Mouse (Mus musculus): ENCODE results near the gene Nfatc3. TPM values are rescaled to one million over a fixed set of nuclear protein-coding genes. Genes with fewer than 3 reads are reported as not detected.

The Nfatc3 gene
- polyA plus RNA-seq, 1 experiment, result 11.8 TPM

GRCm38 (mm10) chr8:106103888-106104287 is 45.2 kb downstream of the Nfatc3 start:
- Histone ChIP-seq H3K36me3 (ENCODE audit: control insufficient read depth, insufficient read depth) (peaks cover 75% of the 10 kb centered on the region), H3K79me2 (ENCODE audit: control insufficient read depth, insufficient read depth) (peaks cover 13% of the 10 kb centered on the region)

GRCm38 (mm10) chr8:106106193-106106592 is 47.6 kb downstream of the Nfatc3 start:
- Histone ChIP-seq H3K4me3 (no peak overlapping the region), H3K27me3 (ENCODE audit: control insufficient read depth, insufficient read depth, insufficient read length) (no peaks in the 10 kb centered on the region), H3ac (ENCODE audit: control insufficient read depth, insufficient read length) (no peak overlapping the region), H3K36me3 (ENCODE audit: control insufficient read depth, insufficient read depth) (peaks cover 73% of the 10 kb centered on the region), H3K79me2 (ENCODE audit: control insufficient read depth, insufficient read depth) (peaks cover 13% of the 10 kb centered on the region), H3K4me2 (ENCODE audit: low read depth) (no peak overlapping the region)
- TF ChIP-seq E2F4 (IDR thresholded peaks at IDR 0.05; ENCODE audit: insufficient read depth), result no peak
- no peak for TF ChIP-seq CEBPB (IDR thresholded peaks at IDR 0.05; ENCODE audit: insufficient read depth, poor library complexity, severe bottlenecking)
- no peak for TF ChIP-seq MAX (IDR thresholded peaks at IDR 0.05; ENCODE audit: low read depth)
- no peak for TF ChIP-seq USF1 (IDR thresholded peaks at IDR 0.05; ENCODE audit: low read depth)
- TF ChIP-seq POLR2A (IDR thresholded peaks at IDR 0.05; ENCODE audit: insufficient read length, low read depth), result no peak
- no peak for TF ChIP-seq TCF3 (IDR thresholded peaks at IDR 0.05; ENCODE audit: insufficient read length, low read depth)
- TF ChIP-seq REST (IDR thresholded peaks at IDR 0.05; ENCODE audit: insufficient read depth, insufficient read length), result no peak
- TF ChIP-seq TCF12 (IDR thresholded peaks at IDR 0.05; ENCODE audit: insufficient read depth, poor library complexity, severe bottlenecking), result no peak
- no peak for TF ChIP-seq SRF (IDR thresholded peaks at IDR 0.05; ENCODE audit: control insufficient read depth, insufficient read length, low read depth)
- no peak for TF ChIP-seq MYOD1 (IDR thresholded peaks at IDR 0.05; ENCODE audit: control insufficient read depth in 1 of 3, insufficient read length in 2 of 3, low read depth in 2 of 3)

More at GRCm38 (mm10) chr8:106103888-106104287, 45.2 kb downstream of the Nfatc3 start:
- no peaks in the 10 kb centered on the region for H3K27me3 ChIP-seq (ENCODE audit: control insufficient read depth, insufficient read depth, insufficient read length)
- H3K4me3 ChIP-seq, result no peak overlapping the region
- no peak overlapping the region for H3K4me2 ChIP-seq (ENCODE audit: low read depth)
- TF ChIP-seq MAX (IDR thresholded peaks at IDR 0.05; ENCODE audit: low read depth), result no peak
- TF ChIP-seq TCF12 (IDR thresholded peaks at IDR 0.05; ENCODE audit: insufficient read depth, poor library complexity, severe bottlenecking), result no peak
- no peak for TF ChIP-seq REST (IDR thresholded peaks at IDR 0.05; ENCODE audit: insufficient read depth, insufficient read length)
- no peak for TF ChIP-seq CEBPB (IDR thresholded peaks at IDR 0.05; ENCODE audit: insufficient read depth, poor library complexity, severe bottlenecking)
- no peak for TF ChIP-seq POLR2A (IDR thresholded peaks at IDR 0.05; ENCODE audit: insufficient read length, low read depth)
- TF ChIP-seq TCF3 (IDR thresholded peaks at IDR 0.05; ENCODE audit: insufficient read length, low read depth), result no peak
- TF ChIP-seq MYOG (IDR thresholded peaks at IDR 0.05; ENCODE audit: control insufficient read depth in 1 of 3, insufficient read depth in 1 of 3, insufficient read length in 2 of 3, low read depth in 2 of 3), result no peak
- TF ChIP-seq E2F4 (IDR thresholded peaks at IDR 0.05; ENCODE audit: insufficient read depth), result no peak
- no peak for TF ChIP-seq USF1 (IDR thresholded peaks at IDR 0.05; ENCODE audit: low read depth)
- TF ChIP-seq SRF (IDR thresholded peaks at IDR 0.05; ENCODE audit: control insufficient read depth, insufficient read length, low read depth), result no peak
- TF ChIP-seq POLR2AphosphoS2 (IDR thresholded peaks at IDR 0.05; ENCODE audit: insufficient read length, low read depth), result no peak
- no peak for TF ChIP-seq MYOD1 (IDR thresholded peaks at IDR 0.05; ENCODE audit: control insufficient read depth in 1 of 3, insufficient read length in 2 of 3, low read depth in 2 of 3)
- no peak overlapping the region for H3ac ChIP-seq (ENCODE audit: control insufficient read depth, insufficient read length)

- Histone ChIP-seq H3K4me2 (ENCODE audit: low read depth) (no peak overlapping the region), H3K36me3 (ENCODE audit: control insufficient read depth, insufficient read depth) (peaks cover 58% of the 10 kb centered on the region), H3K27me3 (ENCODE audit: control insufficient read depth, insufficient read depth, insufficient read length) (no peaks in the 10 kb centered on the region), H3K79me2 (ENCODE audit: control insufficient read depth, insufficient read depth) (peaks cover 13% of the 10 kb centered on the region), H3K4me3 (no peak overlapping the region), H3ac (ENCODE audit: control insufficient read depth, insufficient read length) (no peak overlapping the region)
- TF ChIP-seq SRF (IDR thresholded peaks at IDR 0.05; ENCODE audit: control insufficient read depth, insufficient read length, low read depth) (no peak), MAX (IDR thresholded peaks at IDR 0.05; ENCODE audit: low read depth) (no peak), POLR2AphosphoS2 (IDR thresholded peaks at IDR 0.05; ENCODE audit: insufficient read length, low read depth) (no peak), REST (IDR thresholded peaks at IDR 0.05; ENCODE audit: insufficient read depth, insufficient read length) (no peak), USF1 (IDR thresholded peaks at IDR 0.05; ENCODE audit: low read depth) (no peak), E2F4 (IDR thresholded peaks at IDR 0.05; ENCODE audit: insufficient read depth) (no peak), POLR2A (IDR thresholded peaks at IDR 0.05; ENCODE audit: insufficient read length, low read depth) (no peak), CEBPB (IDR thresholded peaks at IDR 0.05; ENCODE audit: insufficient read depth, poor library complexity, severe bottlenecking) (no peak), TCF3 (IDR thresholded peaks at IDR 0.05; ENCODE audit: insufficient read length, low read depth) (no peak), MYOG (IDR thresholded peaks at IDR 0.05; ENCODE audit: control insufficient read depth in 1 of 3, insufficient read depth in 1 of 3, insufficient read length in 2 of 3, low read depth in 2 of 3) (no peak), TCF12 (IDR thresholded peaks at IDR 0.05; ENCODE audit: insufficient read depth, poor library complexity, severe bottlenecking) (no peak), MYOD1 (IDR thresholded peaks at IDR 0.05; ENCODE audit: control insufficient read depth in 1 of 3, insufficient read length in 2 of 3, low read depth in 2 of 3) (no peak)
Observed at GRCm38 (mm10) chr8:106108080-106108479, 49.4 kb downstream of the Nfatc3 start.

GRCm38 (mm10) chr8:106108729-106109128 is 50.1 kb downstream of the Nfatc3 start:
- Histone ChIP-seq H3K4me2 (ENCODE audit: low read depth) (no peak overlapping the region), H3K36me3 (ENCODE audit: control insufficient read depth, insufficient read depth) (peaks cover 56% of the 10 kb centered on the region), H3K27me3 (ENCODE audit: control insufficient read depth, insufficient read depth, insufficient read length) (no peaks in the 10 kb centered on the region), H3ac (ENCODE audit: control insufficient read depth, insufficient read length) (no peak overlapping the region), H3K79me2 (ENCODE audit: control insufficient read depth, insufficient read depth) (peaks cover 13% of the 10 kb centered on the region), H3K4me3 (no peak overlapping the region)
- no peak for TF ChIP-seq TCF3 (IDR thresholded peaks at IDR 0.05; ENCODE audit: insufficient read length, low read depth)
- TF ChIP-seq MAX (IDR thresholded peaks at IDR 0.05; ENCODE audit: low read depth), result no peak
- no peak for TF ChIP-seq CEBPB (IDR thresholded peaks at IDR 0.05; ENCODE audit: insufficient read depth, poor library complexity, severe bottlenecking)
- no peak for TF ChIP-seq TCF12 (IDR thresholded peaks at IDR 0.05; ENCODE audit: insufficient read depth, poor library complexity, severe bottlenecking)
- no peak for TF ChIP-seq USF1 (IDR thresholded peaks at IDR 0.05; ENCODE audit: low read depth)
- TF ChIP-seq REST (IDR thresholded peaks at IDR 0.05; ENCODE audit: insufficient read depth, insufficient read length), result no peak
- TF ChIP-seq SRF (IDR thresholded peaks at IDR 0.05; ENCODE audit: control insufficient read depth, insufficient read length, low read depth), result no peak
- TF ChIP-seq POLR2AphosphoS2 (IDR thresholded peaks at IDR 0.05; ENCODE audit: insufficient read length, low read depth), result no peak
- TF ChIP-seq POLR2A (IDR thresholded peaks at IDR 0.05; ENCODE audit: insufficient read length, low read depth), result no peak
- TF ChIP-seq E2F4 (IDR thresholded peaks at IDR 0.05; ENCODE audit: insufficient read depth), result no peak
- TF ChIP-seq MYOG (IDR thresholded peaks at IDR 0.05; ENCODE audit: control insufficient read depth in 1 of 3, insufficient read depth in 1 of 3, insufficient read length in 2 of 3, low read depth in 2 of 3), result no peak
- TF ChIP-seq MYOD1 (IDR thresholded peaks at IDR 0.05; ENCODE audit: control insufficient read depth in 1 of 3, insufficient read length in 2 of 3, low read depth in 2 of 3), result no peak
